Mouse (Mus musculus): ENCODE measurements around the gene Prc1. TPM values are rescaled to one million over a fixed set of nuclear protein-coding genes. Genes with fewer than 3 reads are reported as not detected.

Gene Prc1
- total RNA-seq, 2 experiments from 2014 or later = 0.77 to 0.97 TPM

- Histone ChIP-seq H3K27ac (no peak overlapping the region), H3K4me3 (no peak overlapping the region)
- intact Hi-C loops (cut with DNase I) = no loop called here
- DNase-seq (ENCODE audit: extremely low spot score in 1 of 2, low spot score in 2 of 2) = no peak
- TF ChIP-seq CTCF (IDR thresholded peaks at IDR 0.05) = no peak
Observed at GRCm38 (mm10) chr7:80267764-80268163, 26.5 kb upstream of the Prc1 start.

- intact Hi-C loops (cut with DNase I) = no loop called here
- Histone ChIP-seq H3K27ac (peak within 1 kb of the TSS; percentile 58), H3K4me3 (peak within 1 kb of the TSS; percentile 93)
- TF ChIP-seq CTCF (IDR thresholded peaks at IDR 0.05) = no peak
- peak; percentile 94 to 96 for DNase-seq (ENCODE audit: extremely low spot score in 1 of 2, low spot score in 2 of 2)
Observed at GRCm38 (mm10) chr7:80268897-80269750, 25.1 kb upstream of the Prc1 start, which contains the start of gene Vps33b. Gene Vps33b, plus strand, starts transcription at chr7:80269649.

GRCm38 (mm10) chr7:80269751-80270255 lies 24.4 kb upstream of the Prc1 start:
- Histone ChIP-seq H3K4me3 (peak overlapping the region; percentile 93), H3K27ac (peak overlapping the region; percentile 58)
- DNase-seq (ENCODE audit: extremely low spot score in 1 of 2, low spot score in 2 of 2) = no peak
- TF ChIP-seq CTCF (IDR thresholded peaks at IDR 0.05) = no peak
- intact Hi-C loops (cut with DNase I) = no loop called here

GRCm38 (mm10) chr7:80273456-80273855 lies 20.8 kb upstream of the Prc1 start:
- intact Hi-C loops (cut with DNase I) = no loop called here
- no peak for TF ChIP-seq CTCF (IDR thresholded peaks at IDR 0.05)
- H3K4me3 ChIP-seq = no peak overlapping the region
- H3K27ac ChIP-seq = no peak overlapping the region
- DNase-seq (ENCODE audit: extremely low spot score in 1 of 2, low spot score in 2 of 2) = no peak

- TF ChIP-seq CTCF (IDR thresholded peaks at IDR 0.05) = no peak
- H3K4me3 ChIP-seq = no peak overlapping the region
- no peak overlapping the region for H3K27ac ChIP-seq
- DNase-seq (ENCODE audit: extremely low spot score in 1 of 2, low spot score in 2 of 2) = no peak
- intact Hi-C loops (cut with DNase I) = no loop called here
Observed at GRCm38 (mm10) chr7:80276374-80276773, 17.9 kb upstream of the Prc1 start.

GRCm38 (mm10) chr7:80280032-80280431 lies 14.2 kb upstream of the Prc1 start:
- no peak for TF ChIP-seq CTCF (IDR thresholded peaks at IDR 0.05)
- H3K4me3 ChIP-seq = no peak overlapping the region
- no peak overlapping the region for H3K27ac ChIP-seq
- intact Hi-C loops (cut with DNase I) = no loop called here
- DNase-seq (ENCODE audit: extremely low spot score in 1 of 2, low spot score in 2 of 2) = no peak

GRCm38 (mm10) chr7:80280998-80281397 lies 13.3 kb upstream of the Prc1 start:
- peak; percentile 1; the same call in 1 of the 2 replicates for TF ChIP-seq CTCF (IDR thresholded peaks at IDR 0.05)
- Histone ChIP-seq H3K4me3 (no peak overlapping the region), H3K27ac (no peak overlapping the region)
- intact Hi-C loops (cut with DNase I) = no loop called here
- DNase-seq (ENCODE audit: extremely low spot score in 1 of 2, low spot score in 2 of 2) = no peak

GRCm38 (mm10) chr7:80281646-80282045 lies 12.6 kb upstream of the Prc1 start:
- no peak for TF ChIP-seq CTCF (IDR thresholded peaks at IDR 0.05)
- DNase-seq (ENCODE audit: extremely low spot score in 1 of 2, low spot score in 2 of 2) = no peak
- no peak overlapping the region for H3K4me3 ChIP-seq
- intact Hi-C loops (cut with DNase I) = no loop called here
- H3K27ac ChIP-seq = no peak overlapping the region

GRCm38 (mm10) chr7:80283226-80283918 lies 10.9 kb upstream of the Prc1 start:
- intact Hi-C loops (cut with DNase I) = no loop called here
- TF ChIP-seq CTCF (IDR thresholded peaks at IDR 0.05) = no peak
- no peak for DNase-seq (ENCODE audit: extremely low spot score in 1 of 2, low spot score in 2 of 2)
- H3K27ac ChIP-seq = no peak overlapping the region
- H3K4me3 ChIP-seq = no peak overlapping the region

GRCm38 (mm10) chr7:80284391-80284790 lies 9.9 kb upstream of the Prc1 start:
- no peak for TF ChIP-seq CTCF (IDR thresholded peaks at IDR 0.05)
- H3K4me3 ChIP-seq = no peak overlapping the region
- intact Hi-C loops (cut with DNase I) = no loop called here
- no peak for DNase-seq (ENCODE audit: extremely low spot score in 1 of 2, low spot score in 2 of 2)
- H3K27ac ChIP-seq = no peak overlapping the region

- intact Hi-C loops (cut with DNase I) = no loop called here
- H3K4me3 ChIP-seq = no peak overlapping the region
- no peak for DNase-seq (ENCODE audit: extremely low spot score in 1 of 2, low spot score in 2 of 2)
- no peak for TF ChIP-seq CTCF (IDR thresholded peaks at IDR 0.05)
- H3K27ac ChIP-seq = no peak overlapping the region
Observed at GRCm38 (mm10) chr7:80285725-80286124, 8.5 kb upstream of the Prc1 start.

- TF ChIP-seq CTCF (IDR thresholded peaks at IDR 0.05) = no peak
- no peak overlapping the region for H3K27ac ChIP-seq
- DNase-seq (ENCODE audit: extremely low spot score in 1 of 2, low spot score in 2 of 2) = no peak
- intact Hi-C loops (cut with DNase I) = no loop called here
- H3K4me3 ChIP-seq = no peak overlapping the region
Observed at GRCm38 (mm10) chr7:80287736-80288135, 6.5 kb upstream of the Prc1 start.
